Mouse (Mus musculus) gastrocnemius, adult 2 months (tissue): ENCODE measurements around the gene Epyc. TPM values are rescaled to one million over a fixed set of nuclear protein-coding genes. Genes with fewer than 3 reads are reported as not detected.

Experiments
- DNase-seq: peaks from one replicate; pipeline ENCODE4 v3.0.0; 2022
- H3K27ac ChIP-seq: fragments of 200-600 bp; 2 replicates; pipeline ENCODE4 v1.8.1; 2022; ENCODE audit warnings: mild to moderate bottlenecking
- H3K4me3 ChIP-seq: fragments of 200-600 bp; 2 replicates; pipeline ENCODE4 v1.8.1; 2022; ENCODE audit warnings: mild to moderate bottlenecking, moderate library complexity
- CTCF ChIP-seq: fragments of 200-600 bp; IDR thresholded peaks from 2 replicates; pipeline ENCODE4 v1.8.1; 2022; ENCODE audit warnings: antibody characterized with exemption, mild to moderate bottlenecking, moderate library complexity
- intact Hi-C: fragments of 180-260 bp; cut with DNase I; formaldehyde crosslinking; loops from one replicate; pipeline ENCODE4 v1.15.1; 2025
- total RNA-seq, 2 experiments: library from RNA; stranded (reverse); gene quantifications; 2 replicates each; pipeline ENCODE4 v1.2.3; 2021

Epyc gene
- total RNA-seq, 2 experiments from 2014 or later = 0.14 TPM; not detected in 1

- TF ChIP-seq CTCF = peak; percentile 57
- Histone ChIP-seq H3K4me3 (no peak overlapping the region), H3K27ac (peak overlapping the region; percentile 61)
- intact Hi-C loops = no loop called here
- peak; percentile 16 for DNase-seq
Measured at GRCm38 (mm10) chr10:97670202-97670601, 26.3 kb downstream of the Epyc start.

GRCm38 (mm10) chr10:97673239-97673638 is 29.4 kb downstream of the Epyc start:
- intact Hi-C loops = no loop called here
- DNase-seq = no peak
- TF ChIP-seq CTCF = no peak
- Histone ChIP-seq H3K27ac (no peak overlapping the region), H3K4me3 (no peak overlapping the region)

GRCm38 (mm10) chr10:97682981-97683380 is 39.1 kb downstream of the Epyc start:
- Histone ChIP-seq H3K27ac (no peak overlapping the region), H3K4me3 (no peak overlapping the region)
- TF ChIP-seq CTCF = no peak
- intact Hi-C loops = no loop called here
- peak; percentile 24 for DNase-seq

GRCm38 (mm10) chr10:97687198-97687597 is 43.3 kb downstream of the Epyc start:
- Histone ChIP-seq H3K27ac (no peak overlapping the region), H3K4me3 (no peak overlapping the region)
- intact Hi-C loops = loop anchor here (5.0 kb wide), 1 partner anchor 340 kb away; no protein-coding TSS in a partner anchor
- TF ChIP-seq CTCF = no peak
- DNase-seq = peak; percentile 48

- DNase-seq = no peak
- intact Hi-C loops = loop anchor here (5.0 kb wide), 1 partner anchor 342 kb away; no protein-coding TSS in a partner anchor
- TF ChIP-seq CTCF = peak; percentile 51
- no peak overlapping the region for H3K4me3 ChIP-seq
- H3K27ac ChIP-seq = no peak overlapping the region
Measured at GRCm38 (mm10) chr10:97689425-97689824, 45.6 kb downstream of the Epyc start.

GRCm38 (mm10) chr10:97692913-97693312 is 49.0 kb downstream of the Epyc start, which contains the start of gene Ccer1:
Gene Ccer1, plus strand, starts transcription at chr10:97693059.
- Histone ChIP-seq H3K27ac (no peak within 1 kb of the TSS), H3K4me3 (no peak within 1 kb of the TSS)
- no peak for TF ChIP-seq CTCF
- DNase-seq = peak; percentile 11
- intact Hi-C loops = no loop called here

GRCm38 (mm10) chr10:97693398-97694135 is 49.7 kb downstream of the Epyc start:
- Histone ChIP-seq H3K27ac (peak overlapping the region; percentile 35; the same call in 1 of the 2 replicates), H3K4me3 (no peak overlapping the region)
- DNase-seq = peak; percentile 16
- intact Hi-C loops = no loop called here
- no peak for TF ChIP-seq CTCF

GRCm38 (mm10) chr10:97702321-97702720 is 58.5 kb downstream of the Epyc start:
- Histone ChIP-seq H3K4me3 (no peak overlapping the region), H3K27ac (no peak overlapping the region)
- no peak for DNase-seq
- TF ChIP-seq CTCF = no peak
- intact Hi-C loops = loop anchor here (10.0 kb wide), 1 partner anchor 328 kb away; no protein-coding TSS in a partner anchor

GRCm38 (mm10) chr10:97704562-97704961 is 60.7 kb downstream of the Epyc start:
- no peak overlapping the region for H3K27ac ChIP-seq
- intact Hi-C loops = loop anchor here (10.0 kb wide), 1 partner anchor 330 kb away; no protein-coding TSS in a partner anchor
- H3K4me3 ChIP-seq = no peak overlapping the region
- peak; percentile 70 for TF ChIP-seq CTCF
- DNase-seq = peak; percentile 31

- intact Hi-C loops = loop anchor here (2.0 kb wide), 1 partner anchor 1372 kb away; no protein-coding TSS in a partner anchor
- no peak overlapping the region for H3K4me3 ChIP-seq
- TF ChIP-seq CTCF = peak; percentile 96
- H3K27ac ChIP-seq = no peak overlapping the region
- DNase-seq = peak; percentile 12
Measured at GRCm38 (mm10) chr10:97712687-97713086, 68.8 kb downstream of the Epyc start.

- TF ChIP-seq CTCF = no peak
- no peak overlapping the region for H3K27ac ChIP-seq
- intact Hi-C loops = no loop called here
Measured at GRCm38 (mm10) chr10:97714584-97714983, 70.7 kb downstream of the Epyc start.

GRCm38 (mm10) chr10:97715289-97715906 is 71.5 kb downstream of the Epyc start:
- intact Hi-C loops = no loop called here
- Histone ChIP-seq H3K27ac (no peak overlapping the region), H3K4me3 (no peak overlapping the region)
- DNase-seq = no peak
- TF ChIP-seq CTCF = no peak

More at GRCm38 (mm10) chr10:97714584-97714983, 70.7 kb downstream of the Epyc start:
- DNase-seq = no peak
- H3K4me3 ChIP-seq = no peak overlapping the region

GRCm38 (mm10) chr10:97717233-97717632 is 73.4 kb downstream of the Epyc start:
- TF ChIP-seq CTCF = no peak
- Histone ChIP-seq H3K4me3 (no peak overlapping the region), H3K27ac (no peak overlapping the region)
- DNase-seq = no peak
- intact Hi-C loops = no loop called here
